Mouse (Mus musculus) liver, postnatal 0 days (tissue): ENCODE measurements around the gene Aspdh.

Experiments
- CTCF ChIP-seq: sonication (generic); IDR thresholded peaks from 2 replicates; pipeline ENCODE4 v1.5.1; 2016; ENCODE audit warnings: antibody characterized with exemption, low read depth
- EP300 ChIP-seq: IDR thresholded peaks from 2 replicates; pipeline ENCODE4 v1.6.1; 2016; ENCODE audit warnings: antibody characterized with exemption, low read depth, mild to moderate bottlenecking

DNA sequence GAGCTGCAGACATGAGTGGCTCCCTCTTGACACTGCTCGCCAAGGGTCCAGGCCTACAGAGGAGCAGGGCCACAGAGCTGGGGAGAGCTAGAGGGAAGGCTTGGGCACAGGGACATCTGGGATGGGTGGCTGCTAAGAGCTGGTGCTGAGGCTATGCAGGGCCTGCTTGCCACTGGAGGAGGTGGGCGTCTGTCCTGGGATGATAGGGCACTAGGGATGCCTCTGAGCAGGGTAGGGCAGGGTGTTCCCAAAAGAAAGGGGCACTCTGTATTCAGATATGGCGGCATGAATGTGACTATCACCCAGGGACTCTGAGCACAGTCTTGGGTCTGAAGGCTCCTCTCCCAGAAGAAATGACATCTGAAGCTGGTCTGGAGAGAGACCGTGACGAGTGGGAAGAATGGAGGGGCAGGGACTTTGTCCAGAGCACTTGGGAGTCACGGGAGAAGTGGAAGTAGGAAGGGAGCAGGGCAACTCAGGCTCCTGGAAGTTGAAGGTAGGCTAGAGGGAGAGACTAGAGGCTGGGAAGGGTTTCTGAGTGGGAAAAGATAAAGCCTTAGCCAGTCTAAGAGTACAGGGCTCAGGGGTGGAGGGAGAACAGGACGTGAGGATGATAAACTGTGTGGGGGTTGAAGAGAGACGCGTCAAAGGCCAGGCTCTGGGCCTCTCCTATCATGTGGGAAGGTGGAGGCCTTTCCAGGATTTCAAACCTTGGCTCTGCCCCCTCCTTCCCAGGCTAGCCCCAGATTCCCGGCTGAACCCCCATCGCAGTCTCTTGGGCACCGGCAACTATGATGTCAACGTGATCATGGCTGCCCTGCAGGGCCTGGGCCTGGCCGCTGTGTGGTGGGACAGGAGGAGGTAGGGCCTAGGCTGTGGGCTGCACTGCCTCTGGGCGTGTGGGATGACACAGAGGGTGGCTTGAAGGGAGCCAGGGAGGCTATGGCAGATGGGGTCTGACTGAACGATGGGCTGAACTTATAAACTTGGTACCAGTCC, 4.8 kb downstream of the Aspdh start:
- TF ChIP-seq CTCF (no peak), EP300 (no peak)
